Mouse (Mus musculus) intestine, embryonic 15.5 days (tissue): ENCODE data around the gene Cntnap5a. TPM values are rescaled to one million over a fixed set of nuclear protein-coding genes. Genes with fewer than 3 reads are reported as not detected.

ENCODE experiments used
- ATAC-seq: fragments of 200-750 bp; cut with Nextera tagmentation; 2 replicates; pipeline ENCODE4 v1.8.0; 2017; ENCODE audit warnings: moderate TSS enrichment, moderate library complexity
- H3K27ac ChIP-seq: fragments of 300-500 bp; sonication (generic); 2 replicates; pipeline ENCODE4 v1.5.1; 2015; ENCODE audit warnings: mild to moderate bottlenecking, inconsistent platforms
- H3K27me3 ChIP-seq: fragments of 300-500 bp; sonication (generic); replicated peaks from 2 replicates; pipeline ENCODE4 v1.6.1; 2015; ENCODE audit warnings: inconsistent platforms
- H3K36me3 ChIP-seq: fragments of 300-500 bp; sonication (generic); 2 replicates; pipeline ENCODE4 v1.6.1; 2015; ENCODE audit warnings: inconsistent platforms
- H3K4me1 ChIP-seq: fragments of 300-500 bp; sonication (generic); replicated peaks from 2 replicates; pipeline ENCODE4 v1.6.1; 2015; ENCODE audit warnings: inconsistent platforms
- H3K4me2 ChIP-seq: fragments of 300-500 bp; sonication (generic); replicated peaks from 2 replicates; pipeline ENCODE4 v1.6.1; 2015; ENCODE audit warnings: mild to moderate bottlenecking, inconsistent platforms
- H3K4me3 ChIP-seq: fragments of 300-500 bp; sonication (generic); replicated peaks from 2 replicates; pipeline ENCODE4 v1.5.1; 2015; ENCODE audit warnings: inconsistent platforms
- H3K9ac ChIP-seq: fragments of 300-500 bp; sonication (generic); 2 replicates; pipeline ENCODE4 v1.6.1; 2015; ENCODE audit warnings: inconsistent platforms
- H3K9me3 ChIP-seq: fragments of 300-500 bp; sonication (generic); 2 replicates; pipeline ENCODE4 v1.6.1; 2016; ENCODE audit warnings: inconsistent platforms
- WGBS: fragments of 180-500 bp; shearing (Covaris S2); methylation state at CpG from one replicate; pipeline ENCODE4 v1.1.7; 2015; 5-methylcytosine and 5-hydroxymethylcytosine counted together
- polyA plus RNA-seq: library from polyadenylated mRNA; unstranded; fragments of >200 nt; fragmentation: Nextera tagmentation; extraction: Ambion mirVana; gene quantifications from 2 replicates; pipeline ENCODE4 v1.2.1, GENCODE M21; 2015

Gene Cntnap5a
- polyA plus RNA-seq, 1 experiment from 2014 or later: 0.05 TPM

GRCm38 (mm10) chr1:115925953-115926665 lies 241.6 kb downstream of the Cntnap5a start:
- no peak overlapping the region for H3K4me2 ChIP-seq
- whole genome bisulfite sequencing: 79% methylated on average over 1 of the region's 1 CpGs
- no peaks in the 10 kb centered on the region for H3K27me3 ChIP-seq
- no peak overlapping the region for H3K9ac ChIP-seq
- H3K36me3 ChIP-seq: no peaks in the 10 kb centered on the region
- H3K4me1 ChIP-seq: no peaks in the 10 kb centered on the region
- H3K9me3 ChIP-seq: no peaks in the 10 kb centered on the region
- H3K27ac ChIP-seq: no peak overlapping the region
- ATAC-seq: no peak
- no peak overlapping the region for H3K4me3 ChIP-seq

GRCm38 (mm10) chr1:115932045-115932444 lies 247.5 kb downstream of the Cntnap5a start:
- no peak overlapping the region for H3K27ac ChIP-seq
- H3K9ac ChIP-seq: no peak overlapping the region
- no peaks in the 10 kb centered on the region for H3K9me3 ChIP-seq
- no peaks in the 10 kb centered on the region for H3K27me3 ChIP-seq
- H3K4me2 ChIP-seq: no peak overlapping the region
- WGBS: 38% methylated on average over 1 of the region's 1 CpGs
- no peaks in the 10 kb centered on the region for H3K4me1 ChIP-seq
- no peak overlapping the region for H3K4me3 ChIP-seq
- H3K36me3 ChIP-seq: no peaks in the 10 kb centered on the region
- no peak for ATAC-seq

- no peak for ATAC-seq
- no peak overlapping the region for H3K9ac ChIP-seq
- no peak overlapping the region for H3K27ac ChIP-seq
- WGBS: 82% methylated on average over 3 of the region's 3 CpGs
- no peaks in the 10 kb centered on the region for H3K9me3 ChIP-seq
- no peaks in the 10 kb centered on the region for H3K4me1 ChIP-seq
- H3K36me3 ChIP-seq: no peaks in the 10 kb centered on the region
- no peaks in the 10 kb centered on the region for H3K27me3 ChIP-seq
- H3K4me2 ChIP-seq: no peak overlapping the region
- no peak overlapping the region for H3K4me3 ChIP-seq
Observed at GRCm38 (mm10) chr1:115945892-115946291, 261.3 kb downstream of the Cntnap5a start.

GRCm38 (mm10) chr1:115956528-115956927 lies 272.0 kb downstream of the Cntnap5a start:
- Histone ChIP-seq H3K4me1 (no peaks in the 10 kb centered on the region), H3K27ac (no peak overlapping the region), H3K4me2 (no peak overlapping the region), H3K9me3 (no peaks in the 10 kb centered on the region), H3K9ac (no peak overlapping the region), H3K4me3 (no peak overlapping the region), H3K27me3 (no peaks in the 10 kb centered on the region), H3K36me3 (no peaks in the 10 kb centered on the region)
- no peak for ATAC-seq
- WGBS: 84% methylated on average over 2 of the region's 2 CpGs

- H3K27ac ChIP-seq: no peak overlapping the region
- H3K4me1 ChIP-seq: no peaks in the 10 kb centered on the region
- no peaks in the 10 kb centered on the region for H3K27me3 ChIP-seq
- no peak overlapping the region for H3K9ac ChIP-seq
- no peaks in the 10 kb centered on the region for H3K9me3 ChIP-seq
- no peak for ATAC-seq
- WGBS: 79% methylated on average over 4 of the region's 4 CpGs
- H3K36me3 ChIP-seq: no peaks in the 10 kb centered on the region
- no peak overlapping the region for H3K4me2 ChIP-seq
- H3K4me3 ChIP-seq: no peak overlapping the region
Observed at GRCm38 (mm10) chr1:115964993-115965575, 280.5 kb downstream of the Cntnap5a start.

- no peaks in the 10 kb centered on the region for H3K27me3 ChIP-seq
- no peaks in the 10 kb centered on the region for H3K4me1 ChIP-seq
- no peaks in the 10 kb centered on the region for H3K36me3 ChIP-seq
- no peak overlapping the region for H3K4me2 ChIP-seq
- no peak overlapping the region for H3K27ac ChIP-seq
- no peak overlapping the region for H3K4me3 ChIP-seq
- peak; percentile 65 for ATAC-seq
- no peaks in the 10 kb centered on the region for H3K9me3 ChIP-seq
- H3K9ac ChIP-seq: no peak overlapping the region
- WGBS: 49% methylated on average over 1 of the region's 1 CpGs
Observed at GRCm38 (mm10) chr1:115990204-115990603, 305.6 kb downstream of the Cntnap5a start.

- 67% methylated on average over 2 of the region's 2 CpGs for WGBS
- ATAC-seq: no peak
- Histone ChIP-seq H3K27ac (no peak overlapping the region), H3K27me3 (no peaks in the 10 kb centered on the region), H3K4me3 (no peak overlapping the region), H3K4me1 (no peaks in the 10 kb centered on the region), H3K4me2 (no peak overlapping the region), H3K9ac (no peak overlapping the region), H3K36me3 (no peaks in the 10 kb centered on the region), H3K9me3 (no peaks in the 10 kb centered on the region)
Observed at GRCm38 (mm10) chr1:116015768-116016167, 331.2 kb downstream of the Cntnap5a start.

- Histone ChIP-seq H3K4me2 (no peak overlapping the region), H3K27me3 (no peaks in the 10 kb centered on the region), H3K4me3 (no peak overlapping the region), H3K4me1 (no peaks in the 10 kb centered on the region), H3K9ac (no peak overlapping the region), H3K9me3 (no peaks in the 10 kb centered on the region), H3K36me3 (no peaks in the 10 kb centered on the region), H3K27ac (no peak overlapping the region)
- 76% methylated on average over 1 of the region's 1 CpGs for WGBS
- no peak for ATAC-seq
Observed at GRCm38 (mm10) chr1:116029653-116030052, 345.1 kb downstream of the Cntnap5a start.

GRCm38 (mm10) chr1:116035897-116036296 lies 351.3 kb downstream of the Cntnap5a start:
- no peaks in the 10 kb centered on the region for H3K27me3 ChIP-seq

GRCm38 (mm10) chr1:116036894-116037293 lies 352.3 kb downstream of the Cntnap5a start:
- peak; percentile 92 for ATAC-seq
- H3K27me3 ChIP-seq: no peaks in the 10 kb centered on the region
- no peak overlapping the region for H3K9ac ChIP-seq
- no peak overlapping the region for H3K4me3 ChIP-seq
- H3K4me1 ChIP-seq: no peaks in the 10 kb centered on the region
- no peaks in the 10 kb centered on the region for H3K36me3 ChIP-seq
- no peak overlapping the region for H3K27ac ChIP-seq
- 58% methylated on average over 2 of the region's 2 CpGs for WGBS
- H3K4me2 ChIP-seq: no peak overlapping the region
- no peaks in the 10 kb centered on the region for H3K9me3 ChIP-seq

More at GRCm38 (mm10) chr1:116035897-116036296, 351.3 kb downstream of the Cntnap5a start:
- Histone ChIP-seq H3K9ac (no peak overlapping the region), H3K4me3 (no peak overlapping the region), H3K36me3 (no peaks in the 10 kb centered on the region), H3K9me3 (no peaks in the 10 kb centered on the region), H3K4me2 (no peak overlapping the region), H3K4me1 (no peaks in the 10 kb centered on the region), H3K27ac (no peak overlapping the region)
- WGBS: 72% methylated on average over 1 of the region's 1 CpGs
- no peak for ATAC-seq

GRCm38 (mm10) chr1:116044083-116044482 lies 359.5 kb downstream of the Cntnap5a start:
- Histone ChIP-seq H3K9me3 (no peaks in the 10 kb centered on the region), H3K4me2 (no peak overlapping the region), H3K36me3 (no peaks in the 10 kb centered on the region), H3K27ac (no peak overlapping the region), H3K9ac (no peak overlapping the region), H3K4me1 (no peaks in the 10 kb centered on the region), H3K4me3 (no peak overlapping the region), H3K27me3 (no peaks in the 10 kb centered on the region)
- ATAC-seq: peak; percentile 75
- WGBS: 17% methylated on average over 1 of the region's 1 CpGs

GRCm38 (mm10) chr1:116107010-116107723 lies 422.6 kb downstream of the Cntnap5a start:
- Histone ChIP-seq H3K4me1 (no peaks in the 10 kb centered on the region), H3K4me2 (no peak overlapping the region), H3K27ac (no peak overlapping the region), H3K9ac (no peak overlapping the region), H3K4me3 (no peak overlapping the region), H3K36me3 (no peaks in the 10 kb centered on the region), H3K9me3 (no peaks in the 10 kb centered on the region), H3K27me3 (no peaks in the 10 kb centered on the region)
- 71% methylated on average over 3 of the region's 3 CpGs for WGBS
- ATAC-seq: no peak

GRCm38 (mm10) chr1:116107724-116108058 lies 423.1 kb downstream of the Cntnap5a start:
- Histone ChIP-seq H3K27ac (no peak overlapping the region), H3K27me3 (no peaks in the 10 kb centered on the region), H3K4me3 (no peak overlapping the region), H3K9ac (no peak overlapping the region), H3K4me1 (no peaks in the 10 kb centered on the region), H3K36me3 (no peaks in the 10 kb centered on the region), H3K4me2 (no peak overlapping the region), H3K9me3 (no peaks in the 10 kb centered on the region)
- no peak for ATAC-seq
